Comparison of ENCODE assay signal across 8 mouse cellular contexts in genomic region chr2:167864228-167864627, GRCm38 (mm10).
DNase-seq lines count a peak whose midpoint lies in the region; ATAC-seq and TF ChIP-seq lines count a peak whose summit lies in the region.

No protein-coding gene starts in this region.

- no peak for TF ChIP-seq CTCF in liver, postnatal 0 days (IDR thresholded peaks at IDR 0.05; ENCODE audit: low read depth)

- no peak overlapping the region for H3K9ac ChIP-seq in liver, postnatal 0 days (replicated peaks)
- H3K9ac ChIP-seq in liver, embryonic 12.5 days = no peak overlapping the region
- H3K9ac ChIP-seq in heart, embryonic 16.5 days (ENCODE audit: low read length) = no peak overlapping the region
- H3K9ac ChIP-seq in stomach, embryonic 16.5 days (ENCODE audit: low read length) = no peak overlapping the region

- peak overlapping the region; percentile 55; the same call in 1 of the 2 replicates for H3K27ac ChIP-seq in liver, postnatal 0 days (ENCODE audit: low read depth)
- H3K27ac ChIP-seq in liver, embryonic 12.5 days = no peak overlapping the region
- peak overlapping the region; percentile 61 for H3K27ac ChIP-seq in heart, embryonic 16.5 days (ENCODE audit: low read length)
- peak overlapping the region; percentile 73 for H3K27ac ChIP-seq in stomach, embryonic 16.5 days (ENCODE audit: low read length)

- no peaks in the 10 kb centered on the region for H3K27me3 ChIP-seq in liver, postnatal 0 days (ENCODE audit: insufficient read depth, low read length)
- H3K27me3 ChIP-seq in liver, embryonic 12.5 days (replicated peaks) = peaks cover 29% of the 10 kb centered on the region
- H3K27me3 ChIP-seq in heart, embryonic 16.5 days (ENCODE audit: control insufficient read depth, insufficient read depth, low read length) = 0 out of 2 replicates have a peak, but pooled peaks cover 6% of the 10 kb centered on the region
- no peaks in the 10 kb centered on the region for H3K27me3 ChIP-seq in stomach, embryonic 16.5 days (ENCODE audit: control insufficient read depth, insufficient read depth, low read length)

- peaks cover 33% of the 10 kb centered on the region for H3K4me1 ChIP-seq in liver, postnatal 0 days (ENCODE audit: insufficient read depth)
- H3K4me1 ChIP-seq in liver, embryonic 12.5 days = peaks cover 28% of the 10 kb centered on the region
- peaks cover 57% of the 10 kb centered on the region for H3K4me1 ChIP-seq in heart, embryonic 16.5 days (ENCODE audit: control insufficient read depth, insufficient read depth, low read length)
- peaks cover 49% of the 10 kb centered on the region for H3K4me1 ChIP-seq in stomach, embryonic 16.5 days (ENCODE audit: control insufficient read depth, insufficient read depth, low read length)

- 23% methylated on average over 8 of the region's 8 CpGs for WGBS in liver, postnatal 0 days (ENCODE audit: insufficient replicate concordance)
- 27% methylated on average over 8 of the region's 8 CpGs for WGBS in liver, embryonic 12.5 days (ENCODE audit: insufficient replicate concordance)
- WGBS in heart, embryonic 16.5 days = 35% methylated on average over 8 of the region's 8 CpGs
- 31% methylated on average over 8 of the region's 8 CpGs for WGBS in stomach, embryonic 16.5 days

- H3K9me3 ChIP-seq in liver, postnatal 0 days (ENCODE audit: low read length) = no peaks in the 10 kb centered on the region
- no peaks in the 10 kb centered on the region for H3K9me3 ChIP-seq in liver, embryonic 12.5 days (replicated peaks)
- H3K9me3 ChIP-seq in heart, embryonic 16.5 days (replicated peaks; ENCODE audit: control insufficient read depth, low read length) = no peaks in the 10 kb centered on the region
- no peaks in the 10 kb centered on the region for H3K9me3 ChIP-seq in stomach, embryonic 16.5 days (replicated peaks; ENCODE audit: control insufficient read depth, low read length)

- TF ChIP-seq EP300 in liver, postnatal 0 days (IDR thresholded peaks at IDR 0.05; ENCODE audit: low read depth) = peak; percentile 30; the same call in 1 of the 2 replicates

- intact Hi-C loops in left cerebral cortex, postnatal 25 days (cut with DNase I) = no loop called here

- H3K4me3 ChIP-seq in liver, postnatal 0 days (ENCODE audit: low read depth, low read length) = no peak overlapping the region
- no peak overlapping the region for H3K4me3 ChIP-seq in liver, embryonic 12.5 days
- H3K4me3 ChIP-seq in heart, embryonic 16.5 days (ENCODE audit: low read length) = no peak overlapping the region
- H3K4me3 ChIP-seq in stomach, embryonic 16.5 days (replicated peaks; ENCODE audit: low read length) = no peak overlapping the region

- H3K36me3 ChIP-seq in liver, postnatal 0 days (replicated peaks; ENCODE audit: insufficient read depth, low read length) = no peaks in the 10 kb centered on the region
- no peaks in the 10 kb centered on the region for H3K36me3 ChIP-seq in liver, embryonic 12.5 days
- no peaks in the 10 kb centered on the region for H3K36me3 ChIP-seq in heart, embryonic 16.5 days (ENCODE audit: control insufficient read depth, insufficient read depth)
- no peaks in the 10 kb centered on the region for H3K36me3 ChIP-seq in stomach, embryonic 16.5 days (ENCODE audit: control insufficient read depth, insufficient read depth, low read length)

- ATAC-seq in liver, postnatal 0 days = no peak
- no peak for ATAC-seq in liver, embryonic 12.5 days
- ATAC-seq in heart, embryonic 16.5 days (replicated peaks; ENCODE audit: extremely low read depth, insufficient read depth, low FRiP score) = no peak
- ATAC-seq in stomach, embryonic 16.5 days (ENCODE audit: insufficient read depth, low FRiP score) = no peak

- H3K4me2 ChIP-seq in liver, postnatal 0 days (ENCODE audit: low read depth, low read length) = no peak overlapping the region
- H3K4me2 ChIP-seq in liver, embryonic 12.5 days = no peak overlapping the region
- no peak overlapping the region for H3K4me2 ChIP-seq in heart, embryonic 16.5 days (ENCODE audit: low read depth, low read length)
- H3K4me2 ChIP-seq in stomach, embryonic 16.5 days (ENCODE audit: low read depth, low read length) = no peak overlapping the region

- DNase-seq in liver, postnatal 0 days = no peak
- peak; percentile 80 to 85 for DNase-seq in kidney, postnatal 36 days
- DNase-seq in cerebellum, adult 18-20 months = no peak
- DNase-seq in left cerebral cortex, postnatal 25 days (ENCODE audit: low spot score in 2 of 2) = no peak
- no peak for DNase-seq in spleen, postnatal 14 days (ENCODE audit: low spot score in 2 of 2)

Comparison
In these comparisons a context has a peak if more than half of its experiments do, and no peak if none do; other contexts are left out.
1. DNase-seq: peak in kidney, postnatal 36 days (2 of 2); none in liver, postnatal 0 days (single experiment), cerebellum, adult 18-20 months (0 of 2), left cerebral cortex, postnatal 25 days (0 of 2) and spleen, postnatal 14 days (0 of 2).